Mouse (Mus musculus) hindbrain, embryonic 12.5 days (tissue): ENCODE measurements around the gene Ugt1a9. TPM values are rescaled to one million over a fixed set of nuclear protein-coding genes. Genes with fewer than 3 reads are reported as not detected.
"Not testable (repeated sequence)": the region's sequence is repeated elsewhere in the genome, so short reads cannot be mapped to it uniquely, and the experiment has no call there.

ENCODE experiments used
- ATAC-seq: fragments of 200-750 bp; cut with Nextera tagmentation; 2 replicates; pipeline ENCODE4 v1.8.0; 2017; ENCODE audit warnings: moderate TSS enrichment; ENCODE audit not compliant: low FRiP score
- H3K27ac ChIP-seq: fragments of 300-500 bp; sonication (generic); 2 replicates; pipeline ENCODE4 v1.5.1; 2016; ENCODE audit warnings: mild to moderate bottlenecking
- H3K27me3 ChIP-seq: fragments of 300-500 bp; sonication (generic); 2 replicates; pipeline ENCODE4 v1.6.1; 2016; ENCODE audit warnings: mild to moderate bottlenecking
- H3K36me3 ChIP-seq: fragments of 300-500 bp; sonication (generic); 2 replicates; pipeline ENCODE4 v1.6.1; 2016; ENCODE audit warnings: mild to moderate bottlenecking
- H3K4me1 ChIP-seq: fragments of 300-500 bp; sonication (generic); 2 replicates; pipeline ENCODE4 v1.6.1; 2016
- H3K4me2 ChIP-seq: fragments of 300-500 bp; sonication (generic); replicated peaks from 2 replicates; pipeline ENCODE4 v1.6.1; 2016; ENCODE audit warnings: mild to moderate bottlenecking
- H3K4me3 ChIP-seq: fragments of 300-500 bp; sonication (generic); 2 replicates; pipeline ENCODE4 v1.5.1; 2016; ENCODE audit warnings: mild to moderate bottlenecking
- H3K9ac ChIP-seq: fragments of 300-500 bp; sonication (generic); 2 replicates; pipeline ENCODE4 v1.6.1; 2016; ENCODE audit warnings: mild to moderate bottlenecking, moderate library complexity
- H3K9me3 ChIP-seq: fragments of 300-500 bp; sonication (generic); replicated peaks from 2 replicates; pipeline ENCODE4 v1.6.1; 2016; ENCODE audit warnings: mild to moderate bottlenecking
- WGBS: fragments of 180-500 bp; shearing (Covaris S2); methylation state at CpG from one replicate; pipeline ENCODE4 v1.1.7; 2016; 5-methylcytosine and 5-hydroxymethylcytosine counted together
- polyA plus RNA-seq: library from polyadenylated mRNA; unstranded; fragments of >200 nt; fragmentation: Nextera tagmentation; extraction: Ambion mirVana; gene quantifications from 2 replicates; pipeline ENCODE4 v1.2.1, GENCODE M21; 2016

Ugt1a9 gene
- polyA plus RNA-seq, 1 experiment from 2014 or later, result not detected

- Histone ChIP-seq H3K36me3 (no peaks in the 10 kb centered on the region), H3K4me3 (no peak overlapping the region), H3K27me3 (no peaks in the 10 kb centered on the region), H3K4me2 (no peak overlapping the region), H3K9me3 (peaks cover 47% of the 10 kb centered on the region), H3K9ac (no peak overlapping the region), H3K27ac (no peak overlapping the region), H3K4me1 (no peaks in the 10 kb centered on the region)
- ATAC-seq, result no peak
- WGBS, result 77% methylated on average over 9 of the region's 9 CpGs
Observed at GRCm38 (mm10) chr1:88218051-88218450, 147.5 kb downstream of the Ugt1a9 start.

- no peaks in the 10 kb centered on the region for H3K36me3 ChIP-seq
- ATAC-seq, result no peak
- no peak overlapping the region for H3K4me2 ChIP-seq
- H3K4me1 ChIP-seq, result no peaks in the 10 kb centered on the region
- H3K9ac ChIP-seq, result no peak overlapping the region
- H3K27ac ChIP-seq, result no peak overlapping the region
- peaks cover 41% of the 10 kb centered on the region for H3K9me3 ChIP-seq
- H3K27me3 ChIP-seq, result no peaks in the 10 kb centered on the region
- 47% methylated on average over 4 of the region's 4 CpGs for WGBS
- no peak overlapping the region for H3K4me3 ChIP-seq
Observed at GRCm38 (mm10) chr1:88218591-88218990, 148.0 kb downstream of the Ugt1a9 start.

DNA sequence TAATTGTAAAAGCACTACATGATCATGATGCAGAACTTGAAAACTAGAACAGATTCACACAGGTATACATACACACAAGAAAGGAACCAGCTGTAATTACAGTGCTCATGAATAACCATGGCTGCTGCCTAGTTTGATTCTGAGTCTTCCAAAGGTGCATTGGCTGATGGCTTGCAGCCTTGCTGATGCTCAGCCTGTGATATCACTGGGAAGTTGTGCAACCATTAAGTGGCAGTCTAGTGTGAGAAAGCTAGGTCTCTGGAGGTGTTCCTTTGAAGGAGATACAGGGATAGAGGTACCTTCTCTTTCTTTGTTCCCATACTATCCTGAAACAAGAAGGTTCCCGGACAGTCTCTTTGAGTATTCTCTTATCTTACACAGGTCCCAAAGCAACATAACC, 148.5 kb downstream of the Ugt1a9 start:
- Histone ChIP-seq H3K9me3 (peaks cover 37% of the 10 kb centered on the region), H3K27ac (no peak overlapping the region), H3K4me3 (no peak overlapping the region), H3K4me2 (no peak overlapping the region), H3K27me3 (no peaks in the 10 kb centered on the region), H3K4me1 (no peaks in the 10 kb centered on the region), H3K9ac (no peak overlapping the region), H3K36me3 (no peaks in the 10 kb centered on the region)
- ATAC-seq, result no peak
- 18% methylated on average over 1 of the region's 1 CpGs for WGBS

DNA sequence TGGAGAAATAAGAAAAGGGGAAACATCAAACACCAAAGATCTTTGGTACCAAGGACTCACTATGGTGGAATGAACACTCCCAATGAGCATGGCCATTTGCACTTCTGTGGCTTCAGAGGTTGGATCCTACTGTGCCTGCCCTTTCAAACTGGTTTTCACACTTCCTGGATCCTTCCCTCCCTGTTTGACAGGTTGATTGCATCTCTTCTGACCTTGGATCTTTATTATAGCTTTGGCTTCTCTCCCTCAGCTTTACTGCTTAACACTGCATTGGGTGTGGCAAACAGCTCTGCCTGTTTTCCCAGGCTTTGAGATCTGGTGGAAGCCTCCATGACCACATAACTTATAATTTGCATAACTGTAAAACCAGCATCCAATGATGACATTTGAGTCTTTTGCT, 149.7 kb downstream of the Ugt1a9 start:
- H3K4me3 ChIP-seq, result no peak overlapping the region
- peaks cover 27% of the 10 kb centered on the region for H3K9me3 ChIP-seq
- no peaks in the 10 kb centered on the region for H3K4me1 ChIP-seq
- H3K9ac ChIP-seq, result no peak overlapping the region
- no peak overlapping the region for H3K4me2 ChIP-seq
- H3K36me3 ChIP-seq, result no peaks in the 10 kb centered on the region
- H3K27ac ChIP-seq, result no peak overlapping the region
- no peak for ATAC-seq
- H3K27me3 ChIP-seq, result no peaks in the 10 kb centered on the region

GRCm38 (mm10) chr1:88222216-88222615, 151.6 kb downstream of the Ugt1a9 start:
- no peaks in the 10 kb centered on the region for H3K27me3 ChIP-seq

GRCm38 (mm10) chr1:88223011-88223515, 152.5 kb downstream of the Ugt1a9 start:
- H3K27ac ChIP-seq, ATAC-seq, H3K4me1 ChIP-seq, H3K9ac ChIP-seq, H3K36me3 ChIP-seq, H3K4me2 ChIP-seq, H3K27me3 ChIP-seq, H3K4me3 ChIP-seq: not testable (repeated sequence)
- H3K9me3 ChIP-seq, result peaks cover 32% of the 10 kb centered on the region

More at GRCm38 (mm10) chr1:88222216-88222615, 151.6 kb downstream of the Ugt1a9 start:
- peaks cover 29% of the 10 kb centered on the region for H3K9me3 ChIP-seq
- H3K27ac ChIP-seq, result no peak overlapping the region
- H3K36me3 ChIP-seq, result no peaks in the 10 kb centered on the region
- 54% methylated on average over 2 of the region's 2 CpGs for WGBS
- no peaks in the 10 kb centered on the region for H3K4me1 ChIP-seq
- H3K4me3 ChIP-seq, result no peak overlapping the region
- H3K9ac ChIP-seq, result no peak overlapping the region
- no peak overlapping the region for H3K4me2 ChIP-seq
- no peak for ATAC-seq

DNA sequence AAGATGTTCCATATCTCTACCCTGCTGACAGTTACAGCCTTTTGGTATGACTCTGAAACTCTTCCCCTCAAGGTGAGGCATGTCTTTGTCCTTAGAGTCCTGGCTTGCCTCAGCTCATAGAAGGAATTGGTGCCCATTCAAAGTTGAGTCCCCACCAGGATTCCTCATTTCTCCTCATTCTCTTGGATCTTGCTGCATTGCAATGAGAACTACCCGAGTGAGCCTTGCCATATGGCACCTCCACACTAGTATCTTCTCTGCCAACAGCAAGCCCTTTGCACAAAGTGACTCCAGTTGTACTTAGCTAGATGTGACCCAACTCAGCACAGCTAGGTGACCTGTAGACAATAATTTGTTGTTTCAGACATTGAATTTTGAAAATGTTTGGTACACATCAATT, 153.0 kb downstream of the Ugt1a9 start:
- Histone ChIP-seq H3K9ac (no peak overlapping the region), H3K9me3 (peaks cover 37% of the 10 kb centered on the region), H3K27me3 (no peaks in the 10 kb centered on the region), H3K4me2 (no peak overlapping the region), H3K4me3 (no peak overlapping the region), H3K36me3 (no peaks in the 10 kb centered on the region), H3K4me1 (no peaks in the 10 kb centered on the region), H3K27ac (no peak overlapping the region)
- 60% methylated on average over 1 of the region's 1 CpGs for WGBS
- no peak for ATAC-seq

- no peaks in the 10 kb centered on the region for H3K36me3 ChIP-seq
- no peak for ATAC-seq
- 67% methylated on average over 2 of the region's 2 CpGs for WGBS
Observed at GRCm38 (mm10) chr1:88224029-88224776, 153.6 kb downstream of the Ugt1a9 start.

DNA sequence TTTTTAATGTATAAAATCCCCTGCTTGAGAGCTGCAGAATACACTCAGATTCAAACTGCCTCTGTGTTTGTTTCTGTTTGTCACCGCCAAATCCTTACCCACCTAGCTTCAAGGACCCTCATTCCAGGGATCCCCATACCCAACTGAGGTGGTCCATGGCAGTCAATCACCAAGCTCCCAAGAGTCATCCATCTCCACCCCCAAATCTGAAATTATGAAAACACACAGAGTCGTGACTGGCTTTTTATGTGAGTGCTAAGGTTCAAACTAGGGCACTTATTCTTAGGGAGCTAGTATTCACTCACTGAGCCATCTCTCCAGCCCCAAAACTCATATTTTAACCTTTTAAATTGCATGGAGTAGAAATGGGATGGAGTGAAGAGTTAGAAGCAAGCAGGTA, 154.7 kb downstream of the Ugt1a9 start:
- not testable (repeated sequence) for H3K36me3 ChIP-seq, H3K4me2 ChIP-seq, H3K9ac ChIP-seq, H3K4me1 ChIP-seq, H3K27me3 ChIP-seq, H3K4me3 ChIP-seq, H3K27ac ChIP-seq, ATAC-seq
- peaks cover 54% of the 10 kb centered on the region for H3K9me3 ChIP-seq
- 41% methylated on average over 2 of the region's 2 CpGs for WGBS

More at GRCm38 (mm10) chr1:88224029-88224776, 153.6 kb downstream of the Ugt1a9 start:
- peaks cover 43% of the 10 kb centered on the region for H3K9me3 ChIP-seq
- H3K27ac ChIP-seq, result no peak overlapping the region
- no peaks in the 10 kb centered on the region for H3K4me1 ChIP-seq
- no peak overlapping the region for H3K4me3 ChIP-seq
- H3K4me2 ChIP-seq, result no peak overlapping the region
- H3K27me3 ChIP-seq, result no peaks in the 10 kb centered on the region
- no peak overlapping the region for H3K9ac ChIP-seq

DNA sequence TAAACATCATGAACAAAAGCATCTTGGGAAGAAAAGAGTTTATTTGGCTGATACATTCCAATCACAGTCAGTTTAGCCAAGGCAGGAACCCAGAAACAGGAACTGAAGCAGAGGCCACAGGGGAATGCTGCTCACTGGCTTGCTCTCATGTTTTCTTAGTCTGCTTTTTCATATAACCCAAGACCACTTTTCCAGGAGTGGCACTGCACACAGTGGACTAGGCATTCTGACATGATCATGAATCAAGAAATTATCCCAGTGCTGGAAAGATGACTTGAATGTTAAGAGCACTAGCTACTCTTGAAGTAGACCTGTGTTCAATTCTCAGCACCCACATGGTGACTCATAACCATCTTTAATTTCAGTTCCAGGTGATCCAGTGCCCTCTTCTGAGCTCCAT, 155.1 kb downstream of the Ugt1a9 start:
- H3K4me2 ChIP-seq, result no peak overlapping the region
- no peak for ATAC-seq
- H3K27me3 ChIP-seq, result no peaks in the 10 kb centered on the region
- no peak overlapping the region for H3K27ac ChIP-seq
- peaks cover 59% of the 10 kb centered on the region for H3K9me3 ChIP-seq
- no peaks in the 10 kb centered on the region for H3K4me1 ChIP-seq
- H3K9ac ChIP-seq, result no peak overlapping the region
- no peaks in the 10 kb centered on the region for H3K36me3 ChIP-seq
- no peak overlapping the region for H3K4me3 ChIP-seq

DNA sequence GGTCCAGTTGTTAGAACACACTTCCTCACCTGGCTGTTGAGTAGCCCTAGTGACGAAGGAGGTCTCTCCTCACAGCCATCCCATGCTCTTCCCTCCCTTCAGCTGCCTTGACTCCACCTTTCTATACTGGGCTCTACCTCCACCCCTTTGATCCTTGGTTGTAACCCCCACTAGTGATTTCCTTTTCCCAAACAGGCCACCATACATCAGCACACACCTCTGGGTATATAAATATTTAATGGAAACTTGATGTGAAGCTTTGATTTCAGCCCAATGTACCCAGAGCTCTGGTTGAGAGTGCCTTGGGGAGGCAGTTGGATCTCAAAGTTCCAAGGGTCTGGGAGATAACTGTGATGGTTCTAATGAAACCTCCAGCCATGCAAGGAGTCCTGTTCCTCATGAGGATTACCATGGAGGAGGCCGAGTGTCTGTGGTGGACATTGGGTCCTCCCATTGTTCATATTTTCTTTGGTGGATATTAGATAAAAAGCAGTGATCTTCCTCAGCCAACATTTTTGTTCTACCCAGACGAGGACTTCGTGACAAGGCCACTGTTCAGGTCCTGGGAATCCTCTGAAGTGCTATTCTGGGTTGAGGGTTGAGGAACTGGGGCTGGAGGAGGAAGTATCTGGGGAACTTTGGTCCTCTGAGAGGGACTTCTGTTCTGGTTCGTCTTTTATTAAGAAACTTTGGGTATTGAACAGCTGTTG, 156.2 kb downstream of the Ugt1a9 start, which contains the start of gene Mroh2a:
Mroh2a (plus strand) TSS at position 317 of the 710 bp plus-strand sequence.
- Histone ChIP-seq H3K27ac (no peak within 1 kb of the TSS), H3K36me3 (no peaks in the 10 kb centered on the region), H3K9me3 (peaks cover 70% of the 10 kb centered on the region), H3K27me3 (no peaks in the 10 kb centered on the region), H3K4me1 (no peaks in the 10 kb centered on the region), H3K4me3 (no peak within 1 kb of the TSS), H3K9ac (no peak within 1 kb of the TSS), H3K4me2 (no peak within 1 kb of the TSS)
- 53% methylated on average over 5 of the region's 5 CpGs for WGBS
- ATAC-seq, result no peak

DNA sequence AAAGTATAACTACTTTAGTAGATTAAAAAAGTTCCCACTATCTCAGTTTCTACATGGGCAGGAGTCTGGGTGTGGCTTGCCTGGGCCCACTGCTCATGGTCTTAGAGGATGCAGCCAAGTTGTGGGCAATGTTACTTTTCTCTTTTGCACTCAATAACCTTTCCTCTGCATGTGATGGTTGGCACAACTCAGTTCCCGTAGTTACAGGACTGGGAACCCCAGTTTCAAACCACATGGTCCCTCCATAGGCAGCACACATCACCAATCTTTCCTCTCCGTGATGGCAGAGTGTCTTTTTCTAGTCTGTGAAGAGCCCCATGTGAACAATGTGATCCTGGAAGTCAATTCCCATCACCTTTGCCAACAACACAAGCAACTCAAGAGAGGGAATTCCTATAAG, 156.9 kb downstream of the Ugt1a9 start:
- no peak overlapping the region for H3K27ac ChIP-seq
- 58% methylated on average over 2 of the region's 2 CpGs for WGBS

DNA sequence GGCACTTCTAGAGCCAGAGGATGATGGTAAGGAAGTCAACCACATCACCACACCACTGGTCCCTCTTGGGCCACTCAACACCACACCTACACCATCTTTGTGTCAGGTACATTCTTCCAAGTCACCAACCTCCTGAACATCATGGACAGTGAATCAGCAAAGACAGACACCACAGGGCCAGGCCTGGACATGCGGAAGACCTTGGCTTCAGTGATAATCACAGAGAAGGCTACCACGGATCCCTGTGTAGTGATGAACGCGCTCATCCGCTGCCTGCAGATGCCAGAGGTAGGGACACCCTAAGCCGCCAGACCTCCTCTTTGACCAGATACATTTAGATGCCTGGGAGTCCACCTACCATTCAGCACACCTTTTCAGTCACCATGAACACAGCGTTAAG, 157.5 kb downstream of the Ugt1a9 start:
- Histone ChIP-seq H3K9me3 (peaks cover 79% of the 10 kb centered on the region), H3K27ac (no peak overlapping the region), H3K4me2 (no peak overlapping the region), H3K27me3 (no peaks in the 10 kb centered on the region), H3K4me3 (no peak overlapping the region), H3K9ac (no peak overlapping the region), H3K4me1 (no peaks in the 10 kb centered on the region), H3K36me3 (no peaks in the 10 kb centered on the region)
- ATAC-seq, result no peak
- 70% methylated on average over 7 of the region's 7 CpGs for WGBS

More for the DNA sequence above, 156.9 kb downstream of the Ugt1a9 start:
- Histone ChIP-seq H3K36me3 (no peaks in the 10 kb centered on the region), H3K4me3 (no peak overlapping the region), H3K4me1 (no peaks in the 10 kb centered on the region), H3K4me2 (no peak overlapping the region), H3K9me3 (peaks cover 72% of the 10 kb centered on the region), H3K9ac (no peak overlapping the region), H3K27me3 (no peaks in the 10 kb centered on the region)
- ATAC-seq, result no peak
